Mouse (Mus musculus): ENCODE data around the gene Ablim2. TPM values are rescaled to one million over a fixed set of nuclear protein-coding genes. Genes with fewer than 3 reads are reported as not detected.
A peak's percentile ranks its signal among the peaks of the same experiment; 100 is the strongest.

Gene Ablim2
- total RNA-seq, 2 experiments from 2014 or later, result 12.2 to 17.5 TPM

- intact Hi-C loops (cut with DNase I), result no loop called here
- no peak for DNase-seq
Measured at GRCm38 (mm10) chr5:35762850-35763249, 5.2 kb downstream of the Ablim2 start.

GRCm38 (mm10) chr5:35765909-35766308, 8.2 kb downstream of the Ablim2 start:
- intact Hi-C loops (cut with DNase I), result no loop called here
- DNase-seq, result no peak

- intact Hi-C loops (cut with DNase I), result no loop called here
- no peak for DNase-seq
Measured at GRCm38 (mm10) chr5:35768525-35768924, 10.8 kb downstream of the Ablim2 start.

- DNase-seq, result no peak
- intact Hi-C loops (cut with DNase I), result no loop called here
Measured at GRCm38 (mm10) chr5:35768997-35769396, 11.3 kb downstream of the Ablim2 start.

- DNase-seq, result no peak
- intact Hi-C loops (cut with DNase I), result no loop called here
Measured at GRCm38 (mm10) chr5:35770246-35770645, 12.6 kb downstream of the Ablim2 start.

GRCm38 (mm10) chr5:35770891-35771663, 13.4 kb downstream of the Ablim2 start:
- DNase-seq, result peak; percentile 55 to 70
- intact Hi-C loops (cut with DNase I), result no loop called here

- intact Hi-C loops (cut with DNase I), result no loop called here
- peak; percentile 48 to 55 for DNase-seq
Measured at GRCm38 (mm10) chr5:35773274-35774136, 15.8 kb downstream of the Ablim2 start.

- DNase-seq, result no peak
- intact Hi-C loops (cut with DNase I), result no loop called here
Measured at GRCm38 (mm10) chr5:35774137-35774424, 16.4 kb downstream of the Ablim2 start.

- intact Hi-C loops (cut with DNase I), result no loop called here
- no peak for DNase-seq
Measured at GRCm38 (mm10) chr5:35781116-35781515, 23.4 kb downstream of the Ablim2 start.

- no peak for DNase-seq
- intact Hi-C loops (cut with DNase I), result no loop called here
Measured at GRCm38 (mm10) chr5:35782648-35783180, 25.0 kb downstream of the Ablim2 start.

GRCm38 (mm10) chr5:35785853-35786252, 28.2 kb downstream of the Ablim2 start:
- DNase-seq, result no peak
- intact Hi-C loops (cut with DNase I), result no loop called here

- intact Hi-C loops (cut with DNase I), result no loop called here
Measured at GRCm38 (mm10) chr5:35787847-35788246, 30.2 kb downstream of the Ablim2 start.

GRCm38 (mm10) chr5:35788719-35789118, 31.0 kb downstream of the Ablim2 start:
- intact Hi-C loops (cut with DNase I), result no loop called here
- DNase-seq, result no peak

More at GRCm38 (mm10) chr5:35787847-35788246, 30.2 kb downstream of the Ablim2 start:
- no peak for DNase-seq

- intact Hi-C loops (cut with DNase I), result loop anchor here (10.0 kb wide), 1 partner anchor 185 kb away; no protein-coding TSS in a partner anchor
- DNase-seq, result no peak
Measured at GRCm38 (mm10) chr5:35789697-35790096, 32.0 kb downstream of the Ablim2 start.

- DNase-seq, result no peak
- intact Hi-C loops (cut with DNase I), result loop anchor here (10.0 kb wide), 1 partner anchor 184 kb away; no protein-coding TSS in a partner anchor
Measured at GRCm38 (mm10) chr5:35790387-35791065, 32.8 kb downstream of the Ablim2 start.

GRCm38 (mm10) chr5:35793971-35794370, 36.3 kb downstream of the Ablim2 start:
- intact Hi-C loops (cut with DNase I), result loop anchor here (10.0 kb wide), 1 partner anchor 181 kb away; no protein-coding TSS in a partner anchor
- DNase-seq, result no peak

- no peak for DNase-seq
- intact Hi-C loops (cut with DNase I), result loop anchor here (1.0 to 10.0 kb wide), 2 partner anchors 63 to 180 kb away; no protein-coding TSS in a partner anchor
Measured at GRCm38 (mm10) chr5:35794942-35795341, 37.3 kb downstream of the Ablim2 start.

- peak; percentile 66 to 78 for DNase-seq
- intact Hi-C loops (cut with DNase I), result loop anchor here (1.0 to 10.0 kb wide), 2 partner anchors 63 to 179 kb away; no protein-coding TSS in a partner anchor
Measured at GRCm38 (mm10) chr5:35795481-35796048, 37.9 kb downstream of the Ablim2 start.

- no peak for DNase-seq
- intact Hi-C loops (cut with DNase I), result loop anchor here (10.0 kb wide), 1 partner anchor 179 kb away; no protein-coding TSS in a partner anchor
Measured at GRCm38 (mm10) chr5:35796136-35796535, 38.5 kb downstream of the Ablim2 start.

GRCm38 (mm10) chr5:35799090-35799489, 41.4 kb downstream of the Ablim2 start:
- DNase-seq, result no peak
- intact Hi-C loops (cut with DNase I), result loop anchor here (10.0 kb wide), 1 partner anchor 176 kb away; no protein-coding TSS in a partner anchor
